Mouse (Mus musculus) spleen, adult 2 months (tissue): Measurements from ENCODE around the gene Samsn1.

ENCODE experiments used
- CTCF ChIP-seq: fragments of 200-500 bp; IDR thresholded peaks from 2 replicates; pipeline ENCODE4 v1.5.1; 2011; ENCODE audit warnings: mild to moderate bottlenecking, inconsistent platforms; ENCODE audit not compliant: insufficient read depth, insufficient read length, insufficient replicate concordance; ENCODE audit errors: extremely low read depth
- POLR2A ChIP-seq: fragments of 200-500 bp; IDR thresholded peaks from 2 replicates; pipeline ENCODE4 v1.6.1; 2011; ENCODE audit warnings: low read depth, low read length, inconsistent platforms

- TF ChIP-seq CTCF (no peak), POLR2A (no peak)
Measured at GRCm38 (mm10) chr16:75961036-75961435, 61.0 kb downstream of the Samsn1 start.
